Mouse (Mus musculus): Measurements from ENCODE around the gene Prkcq. TPM values are rescaled to one million over a fixed set of nuclear protein-coding genes. Genes with fewer than 3 reads are reported as not detected.
A peak's percentile ranks its signal among the peaks of the same experiment; 100 is the strongest.

Prkcq gene
- total RNA-seq, 2 experiments from 2014 or later = 3.2 to 3.4 TPM

DNA sequence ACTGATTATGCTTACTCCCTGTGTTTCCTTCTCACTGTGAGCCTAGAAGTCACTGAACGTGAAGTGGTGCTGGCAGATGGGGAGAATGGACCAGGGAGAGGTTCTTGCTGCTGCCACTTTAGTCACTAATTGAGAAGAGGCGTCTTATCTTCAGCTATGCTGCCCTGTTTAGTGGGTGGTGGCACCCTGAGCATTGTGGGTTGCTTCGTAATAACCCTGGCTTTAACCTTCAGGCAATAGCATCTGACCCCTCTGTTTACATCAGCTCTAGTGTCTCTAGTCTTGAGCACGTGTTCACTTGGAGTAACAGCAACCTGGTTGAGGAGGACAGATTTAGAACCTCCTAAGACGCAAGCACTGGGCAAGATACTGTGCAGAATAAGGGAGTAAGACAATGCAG is 44.9 kb downstream of the Prkcq start:
- no peak for DNase-seq (ENCODE audit: low spot score in 2 of 2)

DNA sequence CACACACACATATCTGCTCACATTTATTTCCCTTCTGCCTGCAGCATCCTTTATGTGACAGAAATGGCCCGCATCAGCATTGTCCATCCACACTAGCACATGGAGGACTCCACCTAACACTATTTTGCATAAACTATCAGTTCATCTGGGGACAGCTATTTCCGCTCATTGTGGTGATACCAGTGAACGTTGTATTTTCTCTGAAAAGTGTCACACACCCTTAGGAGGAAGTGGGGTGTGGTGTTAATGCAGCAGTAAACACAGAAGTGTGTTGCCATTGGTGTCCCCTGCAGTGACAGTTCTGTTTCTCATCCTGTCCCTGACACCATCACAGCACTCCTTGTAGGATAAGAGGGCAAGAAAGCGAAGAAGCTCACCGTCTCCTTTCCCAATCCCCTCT is 46.2 kb downstream of the Prkcq start:
- no peak for DNase-seq (ENCODE audit: low spot score in 2 of 2)

DNA sequence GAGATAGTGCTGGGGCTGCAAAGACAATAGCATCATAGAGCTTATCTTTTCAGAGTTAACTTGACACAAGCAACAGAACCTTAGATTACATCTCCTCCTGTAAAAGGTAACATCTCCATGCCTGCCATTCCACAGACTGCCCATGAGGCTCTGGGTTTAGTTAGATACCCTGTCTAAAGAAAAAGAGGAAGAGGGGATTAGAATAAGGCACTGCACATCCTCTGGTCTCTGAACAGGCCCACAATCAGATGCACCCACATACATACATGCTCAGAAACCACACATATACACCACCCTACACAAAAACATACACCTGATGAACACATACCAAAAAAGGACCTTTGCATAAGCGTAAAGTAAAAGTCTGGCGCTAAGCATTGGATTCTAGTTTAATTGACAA is 47.4 kb downstream of the Prkcq start:
- DNase-seq (ENCODE audit: low spot score in 2 of 2) = no peak

DNA sequence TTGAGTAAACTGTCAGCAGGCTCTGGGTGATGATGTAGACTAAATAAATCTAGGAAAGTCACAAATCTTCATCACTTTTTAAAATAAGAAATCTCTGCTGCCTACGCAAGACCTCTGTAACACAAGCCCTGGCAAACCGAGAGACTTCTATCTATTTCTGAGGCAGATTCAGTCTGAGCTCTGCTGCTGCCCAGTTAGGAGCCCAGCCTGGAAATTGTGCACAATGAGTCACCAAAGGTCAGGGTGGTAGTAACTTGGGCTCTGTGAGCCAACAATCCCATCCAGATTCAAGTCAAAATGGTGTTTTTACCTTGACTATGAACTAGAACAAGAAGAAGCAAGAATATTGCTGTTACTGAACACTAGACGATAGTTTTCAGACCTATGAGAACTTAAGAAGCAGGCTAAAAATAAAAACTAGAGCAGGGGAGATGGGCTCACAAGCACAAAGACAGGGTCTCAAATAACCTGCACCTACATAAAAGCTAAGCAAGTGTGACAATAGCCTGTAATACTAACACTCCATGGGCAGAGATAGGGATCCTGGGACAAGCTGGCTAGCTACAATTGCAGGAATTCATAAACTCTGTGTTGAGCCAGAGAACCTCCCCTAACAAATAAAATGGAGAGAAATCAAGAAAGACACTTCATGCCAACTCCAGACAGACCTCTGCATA is 53.0 kb downstream of the Prkcq start:
- no peak for DNase-seq (ENCODE audit: low spot score in 2 of 2)

DNA sequence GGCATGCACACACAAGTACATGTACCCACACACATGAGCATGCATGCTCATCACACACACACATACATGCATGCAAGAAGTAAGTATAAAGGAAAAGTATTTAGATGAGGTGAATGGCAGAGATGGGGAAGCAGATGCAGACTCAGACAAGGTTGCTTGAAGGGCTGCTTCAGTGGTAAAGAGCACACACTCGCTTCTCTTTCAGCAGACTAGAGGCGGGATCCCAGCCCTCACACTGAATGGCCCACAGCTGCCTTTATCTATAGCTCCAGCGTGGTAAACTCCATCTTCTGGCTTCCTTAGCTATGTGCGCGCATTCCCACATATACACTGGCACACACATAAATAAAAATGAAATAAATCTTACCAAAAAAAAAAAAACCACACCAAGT is 53.6 kb downstream of the Prkcq start:
- no peak for DNase-seq (ENCODE audit: low spot score in 2 of 2)

DNA sequence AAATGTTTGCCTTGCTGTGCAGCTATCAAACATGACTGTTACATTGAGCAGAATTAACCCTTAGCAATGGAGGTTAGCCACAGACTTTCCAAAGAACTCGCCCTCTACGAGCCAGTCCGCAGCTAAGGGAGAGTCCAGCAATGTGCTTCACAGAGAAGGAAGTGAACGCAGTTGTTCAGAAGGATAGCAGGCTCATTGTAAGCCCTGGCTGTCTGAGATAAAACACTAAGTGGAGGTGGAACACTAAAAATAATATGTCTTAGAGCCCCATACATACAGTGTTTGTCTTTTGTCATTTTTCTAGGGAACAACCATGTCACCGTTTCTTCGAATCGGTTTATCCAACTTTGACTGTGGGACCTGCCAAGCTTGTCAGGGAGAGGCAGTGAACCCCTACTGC is 54.6 kb downstream of the Prkcq start:
- DNase-seq (ENCODE audit: low spot score in 2 of 2) = no peak

DNA sequence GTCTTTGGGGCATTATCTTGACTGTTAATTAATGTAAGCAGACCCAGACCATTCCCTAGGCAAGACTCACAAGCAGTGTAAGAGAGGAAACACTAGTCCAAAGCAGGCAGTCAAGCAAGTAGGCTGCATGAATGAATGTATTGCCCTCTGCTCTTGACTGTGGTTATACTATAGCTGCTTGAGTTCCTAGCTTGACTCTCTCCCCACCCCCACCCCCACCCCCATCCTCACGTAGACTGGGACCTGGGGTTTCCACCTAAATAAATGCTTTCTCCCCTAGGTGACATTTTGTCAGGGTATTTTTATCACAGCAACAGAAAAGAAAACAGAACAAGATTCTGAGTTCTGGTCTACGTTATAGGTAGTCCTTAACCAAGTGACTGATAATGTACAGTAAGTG is 57.2 kb downstream of the Prkcq start:
- no peak for DNase-seq (ENCODE audit: low spot score in 2 of 2)

DNA sequence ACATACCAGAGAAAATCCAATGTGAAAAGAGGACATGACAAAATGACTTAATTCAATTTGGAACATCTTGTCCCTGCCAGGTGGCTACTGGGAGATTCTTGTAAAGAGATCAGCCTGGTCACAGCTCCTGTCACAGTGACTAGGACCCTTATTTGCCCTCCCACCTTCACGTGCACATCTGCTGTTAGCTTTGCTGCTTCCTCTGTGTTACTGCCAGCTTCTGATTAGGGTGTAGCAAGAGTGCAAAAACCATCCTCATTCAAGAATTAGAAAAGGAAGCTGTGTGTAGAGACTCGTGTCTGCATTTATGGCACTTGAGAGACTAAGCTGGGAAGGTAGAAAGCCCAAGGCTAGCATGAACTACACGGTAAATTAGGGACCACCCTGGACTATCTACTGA is 59.2 kb downstream of the Prkcq start:
- no peak for DNase-seq (ENCODE audit: low spot score in 2 of 2)

DNA sequence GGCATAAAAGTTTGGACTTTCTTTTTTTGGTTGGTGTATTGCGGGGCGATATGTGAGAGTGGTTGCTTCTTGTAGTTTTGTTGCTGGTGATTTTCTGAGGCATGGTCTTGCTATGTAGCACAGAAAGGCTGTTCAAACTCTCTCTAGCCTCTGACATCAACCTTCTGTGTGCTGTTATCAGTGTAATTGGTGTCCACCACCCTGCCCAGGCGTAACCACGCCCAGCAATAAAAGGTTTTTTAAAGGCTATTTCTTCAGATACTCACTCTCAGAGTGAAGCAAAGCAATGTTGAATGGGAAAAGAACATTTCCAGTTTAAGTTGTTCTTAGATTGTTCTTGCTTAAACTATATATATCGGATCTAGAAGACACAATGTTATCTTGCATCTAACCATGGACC is 60.1 kb downstream of the Prkcq start:
- no peak for DNase-seq (ENCODE audit: low spot score in 2 of 2)

DNA sequence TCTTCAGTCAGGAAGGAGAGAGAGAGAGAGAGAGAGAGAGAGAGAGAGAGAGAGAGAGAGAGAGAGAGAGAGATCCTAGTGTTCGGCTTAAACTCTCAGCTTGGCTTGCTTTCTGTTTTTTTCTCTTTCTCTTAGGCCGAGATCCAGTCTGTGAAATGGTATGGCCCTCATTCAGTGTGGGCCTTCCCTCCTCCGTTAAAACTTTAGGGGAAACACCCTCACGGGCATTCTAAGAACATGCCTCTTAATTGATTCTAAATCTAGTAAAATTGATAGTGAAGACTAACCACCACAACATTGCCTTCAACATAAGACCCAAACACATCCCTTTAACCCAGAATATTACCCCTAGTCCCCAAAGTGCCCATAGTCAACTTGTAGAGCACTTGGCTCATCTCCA is 66.3 kb downstream of the Prkcq start:
- no peak for DNase-seq (ENCODE audit: low spot score in 2 of 2)

DNA sequence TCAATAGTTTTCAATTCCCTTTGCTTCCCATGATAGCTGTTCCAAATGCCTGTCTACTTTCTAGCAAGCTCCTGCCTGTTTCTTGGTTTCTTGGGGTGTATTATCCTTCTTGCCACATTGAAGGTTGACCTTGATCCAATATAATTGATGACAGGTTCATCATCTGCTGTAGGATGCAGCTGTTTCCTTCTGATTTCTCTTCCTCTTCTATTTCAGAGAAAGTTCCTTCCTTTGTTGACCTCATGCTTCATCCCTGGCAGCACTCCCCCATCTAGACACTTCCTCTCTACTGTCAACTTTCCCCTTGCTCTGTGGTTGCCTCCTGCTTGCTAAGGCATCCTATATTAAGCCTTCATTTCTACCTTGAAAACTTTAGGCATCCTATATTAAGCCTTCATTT is 67.6 kb downstream of the Prkcq start:
- no peak for DNase-seq (ENCODE audit: low spot score in 2 of 2)

DNA sequence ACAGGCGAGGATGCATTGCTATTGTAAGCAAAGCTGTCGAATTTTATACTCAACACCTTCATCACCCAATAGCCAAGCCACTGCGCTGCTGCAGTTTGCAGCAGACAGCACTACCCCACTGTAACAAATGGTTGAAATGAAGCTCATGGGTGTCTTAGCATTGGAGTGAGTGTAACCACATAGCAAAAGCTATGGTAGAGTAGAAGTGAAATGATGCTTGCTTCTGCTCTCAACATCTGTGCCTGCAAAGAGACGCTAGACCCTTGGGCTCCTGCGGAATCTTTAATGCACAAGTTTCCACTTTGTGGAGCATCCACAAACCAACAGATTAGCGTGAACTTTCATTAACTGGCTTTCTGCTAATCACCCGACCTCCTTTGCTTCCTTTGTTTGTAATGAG is 74.0 kb downstream of the Prkcq start:
- DNase-seq (ENCODE audit: low spot score in 2 of 2) = no peak

DNA sequence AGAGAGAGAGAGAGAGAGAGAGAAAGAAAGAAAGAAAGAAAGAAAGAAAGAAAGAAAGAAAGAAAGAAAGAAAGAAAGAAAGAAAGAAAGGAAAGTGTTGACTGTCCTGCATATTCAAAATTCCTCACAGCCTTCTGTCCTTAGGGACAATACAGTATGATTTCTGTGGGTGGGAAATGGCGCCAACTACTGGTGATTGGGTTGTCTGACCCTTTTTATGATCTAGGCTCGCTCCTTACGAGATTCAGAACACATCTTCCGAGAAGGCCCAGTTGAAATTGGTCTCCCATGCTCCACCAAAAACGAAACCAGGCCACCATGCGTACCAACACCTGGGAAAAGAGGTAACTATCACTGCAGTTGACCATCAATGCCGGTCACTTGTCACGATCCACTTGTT is 82.0 kb downstream of the Prkcq start:
- DNase-seq (ENCODE audit: low spot score in 2 of 2) = peak in 1 of 2 experiments; percentile 10

DNA sequence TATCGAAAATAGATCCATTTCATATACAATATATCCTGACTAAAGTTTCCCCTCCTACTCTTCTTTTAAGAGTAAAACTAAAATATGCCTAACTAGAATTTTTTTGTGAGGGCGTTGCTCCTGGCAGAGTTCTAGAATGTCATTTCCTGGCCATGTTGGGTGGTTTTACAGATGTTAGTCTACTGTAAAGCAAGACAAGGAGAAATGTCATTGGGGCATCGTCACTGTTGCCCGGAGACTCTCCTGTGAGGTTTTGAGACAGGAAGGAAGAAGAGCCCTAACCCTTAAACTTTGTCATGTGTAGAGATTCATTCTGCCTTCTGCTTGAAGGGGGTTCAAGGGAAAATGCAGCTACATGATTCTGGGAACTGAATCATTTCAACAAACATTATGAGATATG is 82.5 kb downstream of the Prkcq start:
- DNase-seq (ENCODE audit: low spot score in 2 of 2) = no peak

DNA sequence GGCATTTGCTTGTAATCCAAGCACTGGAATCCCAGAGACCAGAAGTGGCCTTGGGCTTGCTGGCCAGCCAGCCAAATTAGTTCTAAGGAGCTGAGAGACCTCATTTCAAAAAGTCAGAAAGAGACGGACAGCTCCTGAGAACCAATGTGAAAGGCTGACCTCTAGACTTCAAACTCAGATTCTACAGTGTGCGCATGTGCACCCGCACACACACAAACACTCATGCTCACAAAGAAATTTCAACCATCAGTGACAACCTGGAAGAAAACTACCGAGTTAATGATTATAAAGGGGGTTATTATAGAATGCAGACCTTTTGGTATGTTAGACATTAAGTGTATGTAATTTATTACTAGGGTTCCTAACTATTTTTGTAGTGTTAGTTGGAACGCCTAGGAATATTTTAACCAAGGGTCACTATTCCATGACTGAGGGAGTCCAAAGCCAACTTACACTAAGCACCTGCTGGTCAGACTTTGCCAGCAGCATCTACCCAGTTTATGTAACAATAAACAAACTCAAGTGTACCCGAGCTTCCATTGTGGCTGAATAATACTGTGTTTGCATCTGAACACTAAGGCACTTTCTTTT is 85.4 kb downstream of the Prkcq start:
- no peak for DNase-seq (ENCODE audit: low spot score in 2 of 2)

DNA sequence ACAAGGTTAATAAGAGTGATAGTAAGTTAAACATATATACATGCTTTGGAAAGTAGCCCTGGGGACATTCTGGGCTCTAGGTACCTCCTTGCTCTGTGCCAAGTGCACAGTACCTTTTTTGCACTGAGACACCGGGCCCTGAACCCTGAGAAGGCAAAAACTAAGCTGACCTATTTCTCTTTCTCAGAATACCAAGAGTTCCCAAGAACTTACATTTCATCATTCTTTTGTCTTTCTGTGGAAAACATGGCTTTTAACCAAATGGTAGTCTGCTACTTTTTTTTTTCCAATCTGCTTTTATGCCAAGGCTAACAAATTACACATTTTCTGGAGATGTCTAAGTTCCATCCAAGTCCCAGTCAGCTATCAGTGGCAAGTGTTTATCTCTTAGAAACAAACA is 86.3 kb downstream of the Prkcq start:
- no peak for DNase-seq (ENCODE audit: low spot score in 2 of 2)

DNA sequence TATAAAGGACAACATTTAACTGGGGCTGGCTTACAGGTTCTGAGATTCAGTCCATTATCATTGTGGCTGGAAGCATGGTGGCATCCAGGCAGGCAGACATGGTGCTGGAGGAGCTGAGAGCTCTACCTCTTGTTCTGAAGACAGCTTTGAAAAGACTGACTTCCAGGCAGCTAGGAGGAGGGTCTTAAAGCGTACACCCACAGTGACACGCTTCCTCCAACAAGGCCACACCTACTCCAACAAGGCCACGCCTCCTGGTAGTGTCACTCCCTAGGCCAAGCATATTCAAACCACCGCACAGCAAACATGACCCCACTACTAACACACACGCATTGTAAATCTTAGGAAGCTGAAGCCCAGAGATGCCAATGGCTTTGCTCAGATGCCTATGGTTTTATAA is 87.5 kb downstream of the Prkcq start:
- no peak for DNase-seq (ENCODE audit: low spot score in 2 of 2)

DNA sequence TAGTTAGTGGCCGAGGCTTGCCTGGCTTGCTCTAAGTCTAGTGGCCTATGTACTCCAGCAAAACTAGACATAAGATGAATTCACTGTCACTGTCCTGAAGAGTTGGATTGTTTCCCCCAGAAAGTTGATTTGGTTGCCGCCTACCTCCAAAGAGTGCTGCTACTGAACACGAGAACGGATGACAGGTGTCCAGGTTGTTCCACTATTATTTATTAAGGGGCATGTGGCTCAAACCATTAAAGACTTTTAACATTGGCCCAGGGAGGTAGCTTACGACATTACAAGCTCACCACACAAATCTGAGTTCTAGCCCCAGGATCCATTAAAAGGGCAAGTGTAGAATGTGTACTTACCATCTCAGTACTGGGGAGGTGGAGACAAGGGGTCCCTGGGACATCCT is 92.9 kb downstream of the Prkcq start:
- DNase-seq (ENCODE audit: low spot score in 2 of 2) = no peak

DNA sequence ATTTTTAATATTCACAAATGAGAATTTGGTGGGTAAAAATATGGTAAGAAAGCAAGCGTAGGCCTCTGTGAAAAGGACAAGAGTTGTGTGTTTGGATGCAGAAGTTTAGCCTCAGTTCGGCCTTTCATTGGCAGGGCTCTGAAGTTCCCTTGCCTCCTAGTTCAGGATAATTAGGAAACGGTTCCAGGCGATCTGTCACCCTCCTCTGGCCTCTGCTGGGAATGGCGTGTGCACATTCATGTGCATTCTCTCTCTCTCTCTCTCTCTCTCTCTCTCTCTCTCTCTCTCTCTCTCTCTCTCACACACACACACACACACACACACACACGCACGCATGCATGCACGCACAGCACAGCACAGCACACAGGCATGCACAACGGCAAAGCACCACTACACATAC is 93.5 kb downstream of the Prkcq start:
- no peak for DNase-seq (ENCODE audit: low spot score in 2 of 2)

DNA sequence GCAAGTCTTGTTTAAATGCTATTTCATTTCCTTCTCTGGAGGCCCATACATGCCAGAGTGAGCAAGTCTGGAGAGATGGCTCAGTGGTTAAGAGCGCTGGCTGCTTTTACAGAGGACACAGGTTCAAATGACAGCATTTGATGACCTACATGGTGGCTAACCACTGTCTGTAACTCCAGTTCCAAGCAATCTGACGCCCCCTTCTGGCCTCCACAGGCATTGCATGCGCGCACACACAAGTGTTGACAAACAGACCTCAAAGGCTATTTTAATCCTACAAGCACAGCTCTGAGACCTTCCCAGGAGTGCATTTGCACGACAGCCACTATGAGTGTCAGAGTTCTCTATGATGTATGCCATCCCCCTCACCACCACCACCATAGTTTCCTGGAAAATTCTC is 94.4 kb downstream of the Prkcq start:
- no peak for DNase-seq (ENCODE audit: low spot score in 2 of 2)

DNA sequence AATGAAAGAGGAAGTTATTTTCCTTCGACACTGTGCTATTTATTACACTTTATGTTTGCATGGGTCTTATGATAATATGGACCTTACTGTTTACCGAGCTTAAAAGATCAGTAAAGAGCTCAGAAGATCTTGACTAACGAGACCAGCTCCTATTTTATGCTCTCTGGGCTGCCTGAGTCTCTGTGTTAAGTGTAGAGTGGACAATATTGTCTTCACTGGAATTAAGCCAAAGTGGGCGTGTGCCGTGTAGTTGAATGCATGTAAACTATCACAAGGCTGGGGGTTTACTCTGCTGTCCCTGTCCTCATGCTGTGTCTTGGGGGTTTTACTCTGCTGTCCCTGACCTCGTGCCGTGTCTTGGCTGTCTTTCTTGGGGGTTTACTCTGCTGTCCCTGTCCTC is 107.1 kb downstream of the Prkcq start:
- no peak for DNase-seq (ENCODE audit: low spot score in 2 of 2)

DNA sequence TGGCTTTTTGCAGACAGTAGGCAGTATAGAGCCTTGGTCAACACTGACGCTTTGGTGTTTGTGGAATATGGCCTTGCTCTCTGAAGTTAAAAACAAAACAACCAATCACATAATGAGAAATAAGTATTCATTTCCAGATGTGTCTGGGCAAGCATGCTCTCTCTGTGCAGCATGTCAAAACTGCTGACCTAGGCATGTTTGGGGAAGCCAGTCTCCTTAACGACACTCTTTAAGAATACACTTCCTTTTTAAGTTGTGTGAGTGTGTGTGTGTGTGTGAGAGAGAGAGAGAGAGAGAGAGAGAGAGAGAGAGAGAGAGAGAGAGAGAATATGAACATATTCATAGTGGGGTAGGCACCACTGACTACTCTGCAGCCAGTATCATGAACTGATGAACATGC is 108.3 kb downstream of the Prkcq start:
- no peak for DNase-seq (ENCODE audit: low spot score in 2 of 2)

DNA sequence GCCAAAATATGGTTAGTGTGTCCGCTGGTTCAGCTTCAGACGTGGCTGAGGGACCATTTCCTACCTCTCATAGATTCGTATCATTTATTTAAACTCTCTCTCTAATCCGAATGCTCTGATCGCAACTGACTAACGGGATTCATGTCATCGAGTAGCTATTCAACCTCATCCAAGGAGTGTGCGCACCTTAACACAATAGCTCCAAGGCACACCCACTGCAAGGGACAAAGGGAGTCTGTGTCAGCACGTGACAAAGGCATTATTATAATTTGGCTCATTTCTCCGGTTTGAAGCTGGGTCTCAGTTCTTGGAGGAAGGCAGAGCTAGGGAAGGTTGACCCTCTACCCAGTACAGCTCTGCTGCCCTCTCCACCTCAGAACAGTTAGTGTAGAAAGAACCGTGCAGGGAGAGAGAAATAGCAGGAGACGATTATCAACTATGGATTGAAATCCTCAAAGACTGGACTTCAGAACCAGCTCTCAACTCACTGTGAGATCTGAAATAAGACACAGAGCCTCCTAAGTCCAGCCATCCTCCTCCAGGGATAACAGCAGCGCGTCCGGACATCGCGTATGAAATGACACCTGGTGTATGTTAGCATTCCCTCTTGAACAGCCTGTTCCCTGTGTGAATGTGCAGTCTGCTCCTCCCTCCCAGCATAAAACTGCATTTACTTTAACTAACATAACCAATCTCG is 116.1 kb downstream of the Prkcq start:
- DNase-seq (ENCODE audit: low spot score in 2 of 2) = no peak

Data from adrenal gland, postnatal 4 days (tissue).